Mouse (Mus musculus) liver, embryonic 12.5 days (tissue): Measurements from ENCODE around the gene Pdzd3. TPM values are rescaled to one million over a fixed set of nuclear protein-coding genes. Genes with fewer than 3 reads are reported as not detected.

Experiments used
- polyA plus RNA-seq: library from polyadenylated mRNA; unstranded; fragments of >200 nt; fragmentation: Nextera tagmentation; extraction: Ambion mirVana; gene quantifications from 2 replicates; pipeline ENCODE4 v1.2.1, GENCODE M21; 2016

Gene Pdzd3
- polyA plus RNA-seq, 1 experiment from 2014 or later, result 0.15 TPM

Other genes with a start within 250 kb of the Pdzd3 start
- gene Thy1, start 208.1 kb downstream of the Pdzd3 start, polyA plus RNA-seq, result 0.19 and 0.20 TPM in 2 replicates
- 1.8 and 3.9 TPM in 2 replicates for gene Usp2, start 184.4 kb downstream of the Pdzd3 start, polyA plus RNA-seq
- gene Mfrp, start 149.7 kb downstream of the Pdzd3 start, polyA plus RNA-seq, result 0.11 TPM in 1 of 2 replicates, not detected in the other
- 0.23 and 0.28 TPM in 2 replicates for gene C1qtnf5, start 144.2 kb downstream of the Pdzd3 start, polyA plus RNA-seq
- not detected in 2 replicates for gene Gm49380, start 138.0 kb downstream of the Pdzd3 start, polyA plus RNA-seq
- 57.6 and 58.7 TPM in 2 replicates for gene Rnf26, start 138.0 kb downstream of the Pdzd3 start, polyA plus RNA-seq
- gene Mcam, start 117.0 kb downstream of the Pdzd3 start, polyA plus RNA-seq, result 6.1 and 6.3 TPM in 2 replicates
- 9.5 and 10.0 TPM in 2 replicates for gene Cbl, start 17.4 kb downstream of the Pdzd3 start, polyA plus RNA-seq
- gene Ccdc153, start 10.8 kb downstream of the Pdzd3 start, polyA plus RNA-seq, result not detected in 2 replicates
- gene Nlrx1, start 17.1 kb upstream of the Pdzd3 start, polyA plus RNA-seq, result 3.6 and 4.0 TPM in 2 replicates
- 20.1 and 21.7 TPM in 2 replicates for gene Abcg4, start 37.1 kb upstream of the Pdzd3 start, polyA plus RNA-seq
- 16.2 and 17.2 TPM in 2 replicates for gene Hinfp, start 54.2 kb upstream of the Pdzd3 start, polyA plus RNA-seq
- 12.3 and 13.0 TPM in 2 replicates for gene C2cd2l, start 68.8 kb upstream of the Pdzd3 start, polyA plus RNA-seq
- 21.9 and 24.0 TPM in 2 replicates for gene Dpagt1, start 74.5 kb upstream of the Pdzd3 start, polyA plus RNA-seq
- gene H2afx, start 83.2 kb upstream of the Pdzd3 start, polyA plus RNA-seq, result 233 and 239 TPM in 2 replicates
- gene Hmbs, start 92.8 kb upstream of the Pdzd3 start, polyA plus RNA-seq, result 1,354 and 1,355 TPM in 2 replicates
- gene Vps11, start 110.2 kb upstream of the Pdzd3 start, polyA plus RNA-seq, result 17.0 and 19.0 TPM in 2 replicates
- gene Hyou1, start 128.0 kb upstream of the Pdzd3 start, polyA plus RNA-seq, result 24.4 and 26.4 TPM in 2 replicates
- 19.7 and 21.1 TPM in 2 replicates for gene Slc37a4, start 145.4 kb upstream of the Pdzd3 start, polyA plus RNA-seq
- gene Rps25, start 155.7 kb upstream of the Pdzd3 start, polyA plus RNA-seq, result 1,783 and 1,792 TPM in 2 replicates
- 77.7 and 79.9 TPM in 2 replicates for gene Trappc4, start 156.1 kb upstream of the Pdzd3 start, polyA plus RNA-seq
- 16.8 and 18.6 TPM in 2 replicates for gene Ccdc84, start 167.1 kb upstream of the Pdzd3 start, polyA plus RNA-seq
- not detected in 2 replicates for gene Foxr1, start 189.7 kb upstream of the Pdzd3 start, polyA plus RNA-seq
- gene Upk2, start 203.5 kb upstream of the Pdzd3 start, polyA plus RNA-seq, result not detected in 2 replicates
- 2.5 and 2.7 TPM in 2 replicates for gene Bcl9l, start 231.4 kb upstream of the Pdzd3 start, polyA plus RNA-seq